Mouse (Mus musculus): ENCODE measurements around the gene Pigq.

DNA sequence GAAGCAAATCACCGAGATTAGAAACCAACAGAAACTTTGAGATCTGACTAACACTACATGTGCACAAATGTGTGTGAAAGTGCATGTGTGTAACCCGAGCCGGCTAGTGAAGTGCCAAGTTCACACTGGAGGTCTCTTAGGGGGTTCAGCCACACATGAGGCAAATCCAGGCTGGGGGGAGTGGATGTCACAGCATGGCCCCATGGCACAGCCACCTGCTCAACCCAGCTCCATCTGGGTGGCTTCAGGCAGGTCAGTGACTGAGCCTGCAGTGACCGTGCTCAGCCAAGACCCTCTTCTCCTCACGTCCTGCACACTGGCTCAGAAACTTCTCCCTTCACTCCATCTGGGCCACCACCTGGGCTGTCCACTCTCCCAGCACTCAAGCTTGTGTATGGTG lies 5.2 kb upstream of the Pigq start:
- TF ChIP-seq POLR2A (IDR thresholded peaks at IDR 0.05; ENCODE audit: insufficient read length, low read depth) (no peak), USF1 (IDR thresholded peaks at IDR 0.05; ENCODE audit: low read depth) (no peak), MAX (IDR thresholded peaks at IDR 0.05; ENCODE audit: low read depth) (no peak), E2F4 (IDR thresholded peaks at IDR 0.05; ENCODE audit: insufficient read depth) (no peak), CEBPB (IDR thresholded peaks at IDR 0.05; ENCODE audit: insufficient read depth, poor library complexity, severe bottlenecking) (no peak), SRF (IDR thresholded peaks at IDR 0.05; ENCODE audit: control insufficient read depth, insufficient read length, low read depth) (no peak), TCF12 (IDR thresholded peaks at IDR 0.05; ENCODE audit: insufficient read depth, poor library complexity, severe bottlenecking) (no peak), MYOG (IDR thresholded peaks at IDR 0.05; ENCODE audit: control insufficient read depth in 1 of 3, insufficient read depth in 1 of 3, insufficient read length in 2 of 3, low read depth in 2 of 3) (no peak), POLR2AphosphoS2 (IDR thresholded peaks at IDR 0.05; ENCODE audit: insufficient read length, low read depth) (no peak), MYOD1 (IDR thresholded peaks at IDR 0.05; ENCODE audit: control insufficient read depth in 1 of 3, insufficient read length in 2 of 3, low read depth in 2 of 3) (no peak)

Measured in myocyte (in vitro differentiated cells).